In genomic region chr11:80811156-80811555, GRCm38 (mm10) we compare ENCODE assay signal across 10 mouse cellular contexts. TPM values are rescaled to one million over a fixed set of nuclear protein-coding genes. Genes with fewer than 3 reads are reported as not detected.
DNase-seq lines count a peak whose midpoint lies in the region; ATAC-seq and TF ChIP-seq lines count a peak whose summit lies in the region.
"Had no signal": no experiment of that assay in that cellular context is flagged by ENCODE, and none has a peak within 500 bp of the region (broad histone marks: within the 10 kb centered on the region; RNA-seq: fewer than 3 reads in every experiment).

No protein-coding gene starts in this region.

- DNase-seq in kidney, adult 8-10 months: no peak
- peak; percentile 27 for DNase-seq in embryonic facial prominence, embryonic 11.5 days (ENCODE audit: low spot score)
- no peak for DNase-seq in spleen, postnatal 10 days (ENCODE audit: low spot score in 2 of 2)
- no peak for DNase-seq in spleen, adult 12 weeks (ENCODE audit: low spot score)
- DNase-seq in urinary bladder, postnatal 25 days (ENCODE audit: low spot score): no peak
- DNase-seq: cerebellum, adult 11 months had no signal

- H3K4me2 ChIP-seq in kidney, embryonic 14.5 days (replicated peaks; ENCODE audit: low read depth, low read length): peak overlapping the region; percentile 77
- peak overlapping the region; percentile 92 for H3K4me2 ChIP-seq in embryonic facial prominence, embryonic 11.5 days (ENCODE audit: low read depth, low read length)
- peak overlapping the region; percentile 91 for H3K4me2 ChIP-seq in intestine, embryonic 15.5 days (replicated peaks)
- peak overlapping the region; percentile 93 for H3K4me2 ChIP-seq in myocyte (ENCODE audit: low read depth)

- H3ac ChIP-seq in myocyte (ENCODE audit: control insufficient read depth, insufficient read length): no peak overlapping the region

- no peaks in the 10 kb centered on the region for H3K79me2 ChIP-seq in myocyte (ENCODE audit: control insufficient read depth, insufficient read depth)

- H3K27ac ChIP-seq in kidney, embryonic 14.5 days (ENCODE audit: low read depth, low read length): no peak overlapping the region
- H3K27ac ChIP-seq in embryonic facial prominence, embryonic 11.5 days (replicated peaks; ENCODE audit: low read depth, low read length): peak overlapping the region; percentile 87
- peak overlapping the region; percentile 91; the same call in 1 of the 2 replicates for H3K27ac ChIP-seq in intestine, embryonic 15.5 days

- no peak for TF ChIP-seq POLR2A in myocyte (IDR thresholded peaks at IDR 0.05; ENCODE audit: insufficient read length, low read depth)

- peak overlapping the region; percentile 80 for H3K9ac ChIP-seq in kidney, embryonic 14.5 days (ENCODE audit: low read depth, low read length)
- H3K9ac ChIP-seq in embryonic facial prominence, embryonic 11.5 days (replicated peaks; ENCODE audit: low read length): peak overlapping the region; percentile 86
- peak overlapping the region; percentile 75 for H3K9ac ChIP-seq in intestine, embryonic 15.5 days

- peaks cover 9% of the 10 kb centered on the region; the same call in 1 of the 2 replicates for H3K4me1 ChIP-seq in kidney, embryonic 14.5 days (ENCODE audit: control insufficient read depth, insufficient read depth, low read length)
- H3K4me1 ChIP-seq in embryonic facial prominence, embryonic 11.5 days (ENCODE audit: control insufficient read depth, insufficient read depth, low read length): no peaks in the 10 kb centered on the region; the same call in 1 of the 2 replicates
- H3K4me1 ChIP-seq in intestine, embryonic 15.5 days (replicated peaks): peaks cover 21% of the 10 kb centered on the region

- H3K27me3 ChIP-seq in kidney, embryonic 14.5 days (ENCODE audit: control insufficient read depth, insufficient read depth, low read length): no peaks in the 10 kb centered on the region
- H3K27me3 ChIP-seq in embryonic facial prominence, embryonic 11.5 days (ENCODE audit: control insufficient read depth, insufficient read depth, low read length): no peaks in the 10 kb centered on the region
- no peaks in the 10 kb centered on the region for H3K27me3 ChIP-seq in intestine, embryonic 15.5 days (replicated peaks)
- H3K27me3 ChIP-seq in myocyte (ENCODE audit: control insufficient read depth, insufficient read depth, insufficient read length): no peaks in the 10 kb centered on the region

- H3K36me3 ChIP-seq in kidney, embryonic 14.5 days (ENCODE audit: control insufficient read depth, insufficient read depth, low read length): peaks cover 36% of the 10 kb centered on the region
- peaks cover 9% of the 10 kb centered on the region for H3K36me3 ChIP-seq in embryonic facial prominence, embryonic 11.5 days (replicated peaks; ENCODE audit: control insufficient read depth, insufficient read depth, low read depth, low read length)
- peaks cover 15% of the 10 kb centered on the region; the same call in 1 of the 2 replicates for H3K36me3 ChIP-seq in intestine, embryonic 15.5 days
- no peaks in the 10 kb centered on the region for H3K36me3 ChIP-seq in myocyte (ENCODE audit: control insufficient read depth, insufficient read depth)
- H3K36me3 ChIP-seq: G1E had no signal

- WGBS in kidney, embryonic 14.5 days: 12% methylated on average over 5 of the region's 5 CpGs
- 26% methylated on average over 5 of the region's 5 CpGs for WGBS in embryonic facial prominence, embryonic 11.5 days
- WGBS in intestine, embryonic 15.5 days: 12% methylated on average over 5 of the region's 5 CpGs

- ATAC-seq in kidney, embryonic 14.5 days (ENCODE audit: low FRiP score, low TSS enrichment): no peak
- ATAC-seq in embryonic facial prominence, embryonic 11.5 days (replicated peaks; ENCODE audit: insufficient number of reproducible peaks, low FRiP score, low TSS enrichment, low read depth): no peak
- no peak for ATAC-seq in intestine, embryonic 15.5 days

- H3K4me3 ChIP-seq in kidney, embryonic 14.5 days (ENCODE audit: low read length): peak overlapping the region; percentile 61
- peak overlapping the region; percentile 67 for H3K4me3 ChIP-seq in embryonic facial prominence, embryonic 11.5 days (ENCODE audit: low read depth, low read length)
- peak overlapping the region; percentile 58 for H3K4me3 ChIP-seq in intestine, embryonic 15.5 days (replicated peaks)
- peak overlapping the region; percentile 50 for H3K4me3 ChIP-seq in myocyte

- H3K9me3 ChIP-seq in kidney, embryonic 14.5 days (ENCODE audit: control insufficient read depth, low read length): no peaks in the 10 kb centered on the region
- no peaks in the 10 kb centered on the region for H3K9me3 ChIP-seq in embryonic facial prominence, embryonic 11.5 days (replicated peaks; ENCODE audit: control insufficient read depth, low read length)
- H3K9me3 ChIP-seq in intestine, embryonic 15.5 days: no peaks in the 10 kb centered on the region

TF ChIP-seq in myocyte, 11 proteins besides CTCF, POLR2A, EP300 and RAD21:
- no peak for TF ChIP-seq SRF (IDR thresholded peaks at IDR 0.05; ENCODE audit: control insufficient read depth, insufficient read length, low read depth)
- TF ChIP-seq POLR2AphosphoS2 (IDR thresholded peaks at IDR 0.05; ENCODE audit: insufficient read length, low read depth): no peak
- TF ChIP-seq MYOG (IDR thresholded peaks at IDR 0.05; ENCODE audit: control insufficient read depth in 1 of 3, insufficient read depth in 1 of 3, insufficient read length in 2 of 3, low read depth in 2 of 3): no peak
- no peak for TF ChIP-seq TCF12 (IDR thresholded peaks at IDR 0.05; ENCODE audit: insufficient read depth, poor library complexity, severe bottlenecking)
- no peak for TF ChIP-seq TCF3 (IDR thresholded peaks at IDR 0.05; ENCODE audit: insufficient read length, low read depth)
- TF ChIP-seq USF1 (IDR thresholded peaks at IDR 0.05; ENCODE audit: low read depth): no peak
- no peak for TF ChIP-seq MAX (IDR thresholded peaks at IDR 0.05; ENCODE audit: low read depth)
- TF ChIP-seq E2F4 (IDR thresholded peaks at IDR 0.05; ENCODE audit: insufficient read depth): no peak
- TF ChIP-seq CEBPB (IDR thresholded peaks at IDR 0.05; ENCODE audit: insufficient read depth, poor library complexity, severe bottlenecking): no peak

RNA-seq across cellular contexts. Expression of gene Tmem98, which starts 1.2 kb away (rescaled TPM):
- 111 and 115 TPM in 2 replicates for polyA plus RNA-seq in kidney, embryonic 14.5 days (2014; fragmentation: Nextera tagmentation; extraction: Ambion mirVana)
- 129 and 146 TPM in 2 replicates for polyA plus RNA-seq in embryonic facial prominence, embryonic 11.5 days (2014; fragmentation: Nextera tagmentation; extraction: Ambion mirVana)
- polyA plus RNA-seq in intestine, embryonic 15.5 days (2015; fragmentation: Nextera tagmentation; extraction: Ambion mirVana): 214 and 215 TPM in 2 replicates
- polyA plus RNA-seq in myocyte (2012; fragmentation: generic; extraction: Trizol): 60.7 TPM
- polyA plus RNA-seq: G1E had no signal

RNA-seq across cellular contexts. Expression of gene Myo1d, which starts 31.3 kb away (rescaled TPM):
- 10.7 and 16.0 TPM in 2 replicates for polyA plus RNA-seq in kidney, embryonic 14.5 days (2014; fragmentation: Nextera tagmentation; extraction: Ambion mirVana)
- 5.7 and 6.4 TPM in 2 replicates for polyA plus RNA-seq in embryonic facial prominence, embryonic 11.5 days (2014; fragmentation: Nextera tagmentation; extraction: Ambion mirVana)
- polyA plus RNA-seq in intestine, embryonic 15.5 days (2015; fragmentation: Nextera tagmentation; extraction: Ambion mirVana): 68.2 and 72.3 TPM in 2 replicates
- polyA plus RNA-seq in myocyte (2012; fragmentation: generic; extraction: Trizol): 10.5 TPM
- polyA plus RNA-seq: G1E had no signal

RNA-seq across cellular contexts. Expression of gene Spaca3, which starts 47.0 kb away (rescaled TPM):
- polyA plus RNA-seq in kidney, embryonic 14.5 days (2014; fragmentation: Nextera tagmentation; extraction: Ambion mirVana): not detected in 2 replicates
- polyA plus RNA-seq in embryonic facial prominence, embryonic 11.5 days (2014; fragmentation: Nextera tagmentation; extraction: Ambion mirVana): not detected in 2 replicates
- polyA plus RNA-seq in intestine, embryonic 15.5 days (2015; fragmentation: Nextera tagmentation; extraction: Ambion mirVana): not detected in 2 replicates
- not detected for polyA plus RNA-seq in myocyte (2012; fragmentation: generic; extraction: Trizol)
- polyA plus RNA-seq: G1E had no signal
